Mouse (Mus musculus) ES-Bruce4 (cell line): ENCODE measurements at regions not wholly inside any gene's neighbourhood (a gene's known extent, or its start where the extent isn't known, plus 50 kb on each side); places are given as distances from the start of the nearest gene placed in this dataset.

Source experiments
- H3K27ac ChIP-seq: 2 replicates; pipeline ENCODE4 v1.5.1; 2012; ENCODE audit warnings: low read length, inconsistent platforms; ENCODE audit not compliant: insufficient read depth
- H3K27me3 ChIP-seq: 2 replicates; pipeline ENCODE4 v1.6.1; 2012; ENCODE audit warnings: mild to moderate bottlenecking, low read length, inconsistent platforms; ENCODE audit not compliant: control insufficient read depth, poor library complexity, insufficient read depth, severe bottlenecking
- H3K36me3 ChIP-seq: 2 replicates; pipeline ENCODE4 v1.6.1; 2012; ENCODE audit warnings: inconsistent platforms, mild to moderate bottlenecking, low read length, moderate library complexity; ENCODE audit not compliant: control insufficient read depth, poor library complexity, insufficient read depth, severe bottlenecking
- H3K4me1 ChIP-seq: one replicate; pipeline ENCODE4 v1.8.1; 2011; ENCODE audit warnings: low read length; ENCODE audit not compliant: control insufficient read depth, insufficient read depth
- H3K4me3 ChIP-seq: 2 replicates; pipeline ENCODE4 v1.5.1; 2011; ENCODE audit warnings: low read depth, mild to moderate bottlenecking, low read length
- H3K9ac ChIP-seq: 2 replicates; pipeline ENCODE4 v1.6.1; 2012; ENCODE audit warnings: low read depth, mild to moderate bottlenecking, inconsistent platforms; ENCODE audit not compliant: poor library complexity, severe bottlenecking
- H3K9me3 ChIP-seq: replicated peaks from 2 replicates; pipeline ENCODE4 v1.6.1; 2012; ENCODE audit warnings: mild to moderate bottlenecking, low read length, inconsistent platforms; ENCODE audit not compliant: control insufficient read depth, poor library complexity, insufficient read depth, severe bottlenecking
- CTCF ChIP-seq: IDR thresholded peaks from one replicate; pipeline ENCODE4 v1.8.1; 2011; ENCODE audit warnings: low read depth, low read length
- EP300 ChIP-seq: IDR thresholded peaks from 2 replicates; pipeline ENCODE4 v1.6.1; 2011; ENCODE audit warnings: low read depth, low read length; ENCODE audit not compliant: insufficient read depth
- POLR2A ChIP-seq: IDR thresholded peaks from one replicate; pipeline ENCODE4 v1.8.1; 2011; ENCODE audit warnings: low read length; ENCODE audit not compliant: insufficient read depth

- Histone ChIP-seq H3K4me3 (no peak overlapping the region), H3K4me1 (no peaks in the 10 kb centered on the region), H3K36me3 (no peaks in the 10 kb centered on the region), H3K9me3 (no peaks in the 10 kb centered on the region), H3K27ac (no peak overlapping the region), H3K27me3 (no peaks in the 10 kb centered on the region), H3K9ac (no peak overlapping the region)
- TF ChIP-seq CTCF (no peak), EP300 (no peak), POLR2A (no peak)
These were observed 458.9 kb upstream of the Smim15 start for GRCm38 (mm10) chr13:107585353-107585752.

DNA sequence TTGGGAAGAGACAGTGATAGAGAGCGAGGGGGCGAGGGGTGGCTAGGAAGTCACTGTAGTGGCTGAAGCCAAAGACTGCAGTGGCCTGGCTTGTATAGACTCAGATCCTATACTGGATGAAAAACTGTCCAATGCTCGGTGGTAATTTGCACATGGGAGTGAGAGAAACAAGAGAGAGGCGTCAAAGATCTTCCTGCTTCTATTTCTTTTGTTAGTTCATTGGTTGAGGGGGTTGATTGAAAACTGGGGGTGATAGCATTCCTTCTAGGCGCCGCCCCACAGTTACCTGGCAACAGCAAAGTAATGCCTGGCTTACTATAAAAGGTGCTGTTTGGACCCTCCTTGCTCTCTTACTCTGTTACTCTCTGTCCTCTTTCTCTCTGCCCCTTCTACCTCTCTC, 465.3 kb upstream of the Smim15 start:
- no peak overlapping the region for H3K27ac ChIP-seq
- H3K4me3 ChIP-seq, result no peak overlapping the region
- no peaks in the 10 kb centered on the region for H3K4me1 ChIP-seq
- H3K36me3 ChIP-seq, result no peaks in the 10 kb centered on the region
- TF ChIP-seq CTCF (no peak), EP300 (no peak), POLR2A (no peak)
- no peak overlapping the region for H3K9ac ChIP-seq
- H3K9me3 ChIP-seq, result peaks cover 6% of the 10 kb centered on the region; the same call in 1 of the 2 replicates
- H3K27me3 ChIP-seq, result no peaks in the 10 kb centered on the region; the same call in 1 of the 2 replicates

DNA sequence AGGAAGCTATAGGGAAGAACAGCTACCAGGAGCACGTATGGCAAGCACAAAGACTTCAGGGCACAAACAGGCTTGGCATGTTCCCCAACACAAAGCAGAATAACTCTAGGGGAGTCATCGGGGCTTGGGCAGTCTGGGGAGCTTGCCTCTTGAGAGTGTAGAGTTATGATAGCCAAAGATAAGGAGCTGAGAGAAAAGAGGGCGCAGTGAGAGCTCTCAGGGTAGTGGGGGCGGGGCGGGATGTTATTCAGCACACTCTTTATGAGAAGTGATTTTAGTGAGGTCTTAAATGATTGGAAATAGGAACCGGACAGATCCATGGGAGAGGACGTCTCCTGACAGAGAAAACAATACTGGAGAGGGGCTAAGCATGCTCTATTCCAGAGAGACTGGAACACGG, 466.4 kb upstream of the Smim15 start:
- H3K9me3 ChIP-seq, result peaks cover 6% of the 10 kb centered on the region; the same call in 1 of the 2 replicates
- H3K9ac ChIP-seq, result no peak overlapping the region
- no peaks in the 10 kb centered on the region; the same call in 1 of the 2 replicates for H3K27me3 ChIP-seq
- H3K4me1 ChIP-seq, result no peaks in the 10 kb centered on the region
- no peak for TF ChIP-seq CTCF
- TF ChIP-seq EP300, result no peak
- no peak for TF ChIP-seq POLR2A
- no peak overlapping the region for H3K4me3 ChIP-seq
- no peaks in the 10 kb centered on the region for H3K36me3 ChIP-seq
- no peak overlapping the region for H3K27ac ChIP-seq

- no peaks in the 10 kb centered on the region for H3K36me3 ChIP-seq
- no peaks in the 10 kb centered on the region for H3K4me1 ChIP-seq
- H3K9ac ChIP-seq, result no peak overlapping the region
- H3K27ac ChIP-seq, result no peak overlapping the region
- no peaks in the 10 kb centered on the region; the same call in 1 of the 2 replicates for H3K27me3 ChIP-seq
- peaks cover 6% of the 10 kb centered on the region; the same call in 1 of the 2 replicates for H3K9me3 ChIP-seq
- TF ChIP-seq CTCF (no peak), POLR2A (no peak), EP300 (no peak)
- no peak overlapping the region for H3K4me3 ChIP-seq
These were observed 467.0 kb upstream of the Smim15 start for GRCm38 (mm10) chr13:107577272-107577671.

DNA sequence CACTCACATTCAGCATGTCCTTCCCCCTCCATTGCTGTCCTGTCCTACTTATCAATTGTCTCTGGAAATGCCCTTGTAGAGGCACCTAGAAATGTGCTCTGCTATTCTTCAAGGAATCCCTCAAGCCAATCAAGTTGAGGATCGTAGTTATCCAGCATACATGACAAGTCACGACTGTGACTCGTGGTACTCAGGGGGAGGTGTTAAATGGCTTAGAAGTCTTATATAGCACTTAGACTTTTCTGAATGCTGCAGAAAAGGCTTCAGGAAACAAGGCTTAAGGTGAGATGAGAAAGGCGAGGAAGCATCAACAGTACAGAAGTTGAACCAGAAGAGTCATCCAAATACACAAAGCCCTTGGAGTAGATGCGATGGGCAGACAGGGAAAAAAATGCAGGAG, 467.5 kb upstream of the Smim15 start:
- Histone ChIP-seq H3K9ac (no peak overlapping the region), H3K27me3 (no peaks in the 10 kb centered on the region; the same call in 1 of the 2 replicates), H3K36me3 (no peaks in the 10 kb centered on the region), H3K9me3 (peaks cover 6% of the 10 kb centered on the region; the same call in 1 of the 2 replicates), H3K4me1 (no peaks in the 10 kb centered on the region), H3K27ac (no peak overlapping the region), H3K4me3 (no peak overlapping the region)
- TF ChIP-seq EP300, result no peak
- TF ChIP-seq CTCF, result no peak
- no peak for TF ChIP-seq POLR2A

- H3K9ac ChIP-seq, result no peak overlapping the region
- TF ChIP-seq POLR2A (no peak), EP300 (no peak), CTCF (no peak)
- no peak overlapping the region for H3K4me3 ChIP-seq
- H3K36me3 ChIP-seq, result no peaks in the 10 kb centered on the region
- H3K9me3 ChIP-seq, result peaks cover 6% of the 10 kb centered on the region; the same call in 1 of the 2 replicates
- no peaks in the 10 kb centered on the region for H3K4me1 ChIP-seq
- H3K27ac ChIP-seq, result no peak overlapping the region
- no peaks in the 10 kb centered on the region; the same call in 1 of the 2 replicates for H3K27me3 ChIP-seq
These were observed 469.2 kb upstream of the Smim15 start for GRCm38 (mm10) chr13:107575025-107575424.
